Mouse (Mus musculus): ENCODE measurements at regions not wholly inside any gene's neighbourhood (a gene's known extent, or its start where the extent isn't known, plus 50 kb on each side); places are given as distances from the start of the nearest gene placed in this dataset.

DNA sequence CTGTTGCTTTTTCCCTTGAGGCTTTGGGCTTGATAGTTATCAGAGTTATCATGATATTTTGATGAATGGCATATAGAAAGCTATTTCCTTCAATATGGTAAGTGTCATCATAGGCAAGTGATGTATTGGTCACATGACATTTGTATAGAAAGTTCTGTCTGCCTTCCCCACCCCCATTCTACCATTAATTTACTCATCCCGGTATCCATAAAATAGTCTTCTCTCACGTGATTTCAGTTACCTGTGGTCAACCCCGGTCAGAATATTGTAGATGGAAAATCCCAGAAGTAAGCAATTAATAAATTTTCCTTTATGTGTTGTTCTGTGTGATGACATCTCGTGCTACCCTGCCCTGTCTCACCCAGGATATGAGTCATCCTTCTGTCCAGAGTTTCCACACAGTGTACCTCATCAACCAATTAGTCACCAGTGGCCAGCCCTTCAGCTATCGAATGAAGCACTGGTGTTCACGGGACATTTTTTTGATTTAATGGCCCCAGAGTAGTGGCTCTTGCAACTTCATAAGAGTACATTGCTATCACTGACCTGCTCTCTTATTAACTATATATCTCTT, 127.1 kb upstream of the Twist2 start:
- no peak for DNase-seq (ENCODE audit: low spot score in 2 of 2)
- intact Hi-C loops (cut with DNase I) = no loop called here

- no peak for DNase-seq (ENCODE audit: low spot score in 2 of 2)
- intact Hi-C loops (cut with DNase I) = no loop called here
Measured at GRCm38 (mm10) chr1:91677062-91677461, 124.2 kb upstream of the Twist2 start.

- intact Hi-C loops (cut with DNase I) = no loop called here
Measured at GRCm38 (mm10) chr1:91678789-91679188, 122.5 kb upstream of the Twist2 start.

DNA sequence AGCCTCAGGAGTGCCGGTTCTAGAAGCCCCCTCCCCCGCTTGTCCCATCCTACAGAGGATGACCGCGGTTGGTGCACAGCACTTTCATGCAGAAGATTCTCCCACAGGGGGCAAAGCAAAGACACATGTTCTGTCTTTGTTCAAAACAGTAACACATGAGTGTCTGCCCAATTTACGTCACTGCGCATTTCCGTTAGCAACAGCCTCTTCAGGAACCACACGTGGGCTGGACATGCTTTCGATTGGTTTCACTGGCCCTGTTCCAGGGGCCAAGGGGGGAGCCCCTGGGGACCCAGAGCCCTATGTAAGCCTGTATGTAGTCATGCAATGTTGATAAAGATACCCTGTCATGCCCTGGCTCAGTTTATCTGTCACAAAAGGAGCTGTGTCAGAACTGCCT, 116.2 kb upstream of the Twist2 start:
- intact Hi-C loops (cut with DNase I) = no loop called here
- DNase-seq (ENCODE audit: low spot score in 2 of 2) = no peak

More at GRCm38 (mm10) chr1:91678789-91679188, 122.5 kb upstream of the Twist2 start:
- no peak for DNase-seq (ENCODE audit: low spot score in 2 of 2)

DNA sequence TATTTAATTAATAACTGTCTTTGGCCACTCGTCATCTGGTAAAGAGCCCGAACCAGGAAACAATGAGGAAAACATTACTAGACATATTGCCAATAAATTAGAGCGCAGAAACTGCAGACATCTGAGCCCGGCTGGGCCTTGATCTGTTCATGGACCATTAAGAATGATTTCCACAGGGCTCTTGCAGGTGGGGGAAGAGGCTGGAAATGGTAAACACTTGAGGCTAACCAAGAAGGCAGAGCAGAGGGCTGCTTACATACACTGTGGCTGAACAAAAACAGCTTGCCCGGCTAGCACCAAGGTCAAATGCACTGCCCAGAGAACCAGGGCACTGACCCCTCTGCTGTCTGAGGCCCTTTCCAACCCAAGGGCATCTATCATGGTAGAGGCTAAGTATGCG, 115.5 kb upstream of the Twist2 start:
- DNase-seq (ENCODE audit: low spot score in 2 of 2) = no peak
- intact Hi-C loops (cut with DNase I) = no loop called here

GRCm38 (mm10) chr1:91691601-91692000, 109.7 kb upstream of the Twist2 start:
- DNase-seq (ENCODE audit: low spot score in 2 of 2) = no peak
- intact Hi-C loops (cut with DNase I) = no loop called here

DNA sequence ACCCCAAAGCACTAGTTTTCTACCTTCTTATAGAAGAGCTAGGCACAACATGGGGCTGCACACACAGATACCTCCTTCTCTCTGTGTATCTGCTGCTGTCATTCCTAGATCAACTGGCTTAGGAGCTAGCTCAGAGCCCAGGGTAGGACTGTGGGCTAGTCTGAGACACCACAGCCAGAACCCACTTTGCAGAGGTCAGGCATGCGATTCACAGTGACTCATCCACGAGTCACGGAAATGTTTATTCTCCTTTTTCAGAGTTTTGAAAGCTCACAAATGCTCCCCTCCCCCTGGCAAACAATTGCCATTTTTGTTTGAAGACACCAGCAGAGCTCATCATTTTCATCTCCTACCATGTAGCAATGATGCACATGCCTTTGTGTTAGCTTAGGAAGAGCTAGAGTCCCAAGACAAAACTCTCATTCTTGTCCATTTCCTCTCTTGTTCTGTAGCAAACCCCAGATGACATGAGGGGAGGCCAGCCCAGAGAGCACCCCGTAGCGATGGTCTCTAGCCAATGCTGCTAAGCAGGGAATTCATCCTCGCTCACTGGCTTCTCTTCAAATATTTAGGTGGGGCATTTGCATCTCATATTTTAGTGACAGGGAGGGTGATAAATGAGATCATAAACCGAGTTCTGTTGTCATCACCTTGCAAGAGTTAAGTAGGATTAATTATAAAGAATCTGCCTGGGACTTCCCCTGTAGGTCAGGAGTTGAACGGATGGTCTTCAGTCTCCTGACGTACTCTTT, 108.4 kb upstream of the Twist2 start:
- DNase-seq (ENCODE audit: low spot score in 2 of 2) = no peak
- intact Hi-C loops (cut with DNase I) = no loop called here

DNA sequence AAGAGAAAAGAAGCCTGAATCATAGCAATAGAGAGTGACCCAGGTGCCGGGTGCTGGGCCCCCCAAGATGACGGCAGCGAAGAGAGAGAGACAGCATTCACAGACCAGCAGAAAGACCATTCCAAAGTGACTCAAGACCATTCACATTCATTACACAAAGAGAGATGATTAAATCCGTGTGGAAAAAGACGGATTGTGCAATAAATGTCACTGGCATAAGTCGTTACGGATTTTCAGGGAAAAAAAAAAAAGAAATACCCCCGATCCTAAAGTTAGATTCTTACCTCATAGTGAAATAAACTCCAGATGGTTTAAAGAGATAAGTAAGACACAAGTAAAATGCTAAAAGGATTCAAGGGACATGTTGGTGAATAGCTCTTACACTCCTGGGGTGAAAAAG, 104.2 kb upstream of the Twist2 start:
- intact Hi-C loops (cut with DNase I) = no loop called here
- DNase-seq (ENCODE audit: low spot score in 2 of 2) = peak in 1 of 2 experiments; percentile 23

GRCm38 (mm10) chr1:91701475-91701874, 99.8 kb upstream of the Twist2 start:
- DNase-seq (ENCODE audit: low spot score in 2 of 2) = no peak
- intact Hi-C loops (cut with DNase I) = no loop called here

- intact Hi-C loops (cut with DNase I) = no loop called here
- DNase-seq (ENCODE audit: low spot score in 2 of 2) = no peak
Measured at GRCm38 (mm10) chr1:91702021-91702420, 99.2 kb upstream of the Twist2 start.

- intact Hi-C loops (cut with DNase I) = no loop called here
- DNase-seq (ENCODE audit: low spot score in 2 of 2) = no peak
Measured at GRCm38 (mm10) chr1:91702737-91703136, 98.5 kb upstream of the Twist2 start.

DNA sequence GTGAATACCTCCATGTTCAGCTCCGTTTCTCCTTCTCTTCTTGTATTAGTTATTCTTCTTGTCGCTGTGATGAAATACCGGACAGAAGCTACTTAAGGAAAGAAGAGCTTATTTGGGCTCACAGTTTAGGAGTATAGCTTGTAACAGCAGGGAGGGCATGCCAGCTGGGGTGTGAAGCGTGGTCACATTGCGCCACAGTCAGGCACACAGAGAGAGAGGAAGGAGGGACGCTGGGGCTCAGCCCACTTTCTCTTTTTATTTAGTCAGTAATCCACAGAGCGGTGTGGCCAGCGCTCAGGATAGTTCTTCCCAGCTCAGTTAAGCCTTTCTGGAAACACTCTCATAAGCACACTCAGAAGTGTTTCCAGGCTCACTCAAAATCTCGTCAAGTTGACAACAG, 95.8 kb upstream of the Twist2 start:
- DNase-seq (ENCODE audit: low spot score in 2 of 2) = peak; percentile 28 to 44
- intact Hi-C loops (cut with DNase I) = no loop called here

- intact Hi-C loops (cut with DNase I) = no loop called here
- no peak for DNase-seq (ENCODE audit: low spot score in 2 of 2)
Measured at GRCm38 (mm10) chr1:91708550-91709243, 92.6 kb upstream of the Twist2 start.

GRCm38 (mm10) chr1:91709244-91709600, 92.0 kb upstream of the Twist2 start:
- no peak for DNase-seq (ENCODE audit: low spot score in 2 of 2)
- intact Hi-C loops (cut with DNase I) = no loop called here

GRCm38 (mm10) chr1:91713131-91713530, 88.1 kb upstream of the Twist2 start:
- intact Hi-C loops (cut with DNase I) = no loop called here

GRCm38 (mm10) chr1:91714266-91714665, 87.0 kb upstream of the Twist2 start:
- DNase-seq (ENCODE audit: low spot score in 2 of 2) = no peak
- intact Hi-C loops (cut with DNase I) = no loop called here

More at GRCm38 (mm10) chr1:91713131-91713530, 88.1 kb upstream of the Twist2 start:
- DNase-seq (ENCODE audit: low spot score in 2 of 2) = no peak

DNA sequence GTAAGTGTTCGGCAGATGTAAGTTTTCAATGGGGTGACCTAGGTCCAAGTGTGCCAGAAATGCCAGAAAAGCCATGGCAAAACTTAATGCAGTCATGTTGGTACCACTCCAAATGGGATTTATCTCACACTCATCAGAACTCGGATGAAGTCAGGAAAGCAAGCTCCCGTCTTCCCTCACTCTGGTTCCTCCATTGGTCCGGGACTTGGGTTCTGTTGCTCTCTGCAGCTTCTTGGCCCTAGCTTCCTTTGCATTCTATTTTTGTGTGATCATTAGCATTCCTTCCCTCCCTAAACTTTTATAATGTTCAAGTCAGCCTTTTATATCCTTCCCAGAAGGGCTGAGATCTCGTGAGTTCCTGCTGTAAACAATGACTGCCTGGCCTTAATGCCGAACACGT, 85.9 kb upstream of the Twist2 start:
- no peak for DNase-seq (ENCODE audit: low spot score in 2 of 2)

DNA sequence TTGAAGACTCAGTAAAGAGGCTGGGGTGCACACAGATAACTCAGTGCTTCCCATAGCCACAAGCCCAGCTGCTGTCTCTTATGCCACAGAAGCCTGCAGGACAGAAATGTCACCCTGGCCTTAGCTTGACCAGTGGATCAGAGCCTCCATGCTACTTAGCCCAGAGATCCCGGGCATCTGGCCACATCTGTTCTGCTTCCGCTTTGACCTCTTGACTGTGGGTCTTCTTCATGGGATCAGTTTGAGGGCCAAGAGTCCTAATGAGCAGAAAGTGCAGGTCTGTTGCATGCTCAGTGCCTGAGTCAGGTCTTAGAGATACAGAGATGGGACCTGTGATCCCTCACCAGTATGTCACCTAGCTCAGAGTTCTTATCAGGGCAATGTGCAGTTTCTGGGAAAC, 85.5 kb upstream of the Twist2 start:
- intact Hi-C loops (cut with DNase I) = no loop called here
- DNase-seq (ENCODE audit: low spot score in 2 of 2) = no peak

More for the DNA sequence above, 85.9 kb upstream of the Twist2 start:
- intact Hi-C loops (cut with DNase I) = no loop called here

DNA sequence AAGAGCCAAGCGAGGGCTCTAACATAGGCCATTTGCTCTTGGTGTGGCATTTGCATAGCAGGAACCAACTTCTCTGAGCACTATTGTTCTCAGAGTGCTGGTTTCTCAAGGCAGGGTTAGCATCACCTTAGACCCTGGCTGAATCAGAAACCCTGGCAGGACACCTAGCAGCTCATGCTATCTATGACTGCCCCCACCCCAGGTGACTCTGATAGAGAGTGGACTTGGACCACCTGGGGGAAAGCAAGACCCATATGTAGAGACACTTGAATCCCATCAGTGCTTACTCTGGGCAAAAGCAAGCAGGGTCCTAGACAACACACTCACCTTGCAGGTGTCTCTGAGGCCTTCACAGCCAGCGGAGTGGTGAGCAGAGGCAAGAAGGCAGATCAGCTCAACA, 84.4 kb upstream of the Twist2 start:
- DNase-seq (ENCODE audit: low spot score in 2 of 2) = no peak
- intact Hi-C loops (cut with DNase I) = no loop called here

GRCm38 (mm10) chr1:91717961-91718360, 83.3 kb upstream of the Twist2 start:
- intact Hi-C loops (cut with DNase I) = no loop called here
- DNase-seq (ENCODE audit: low spot score in 2 of 2) = no peak

DNA sequence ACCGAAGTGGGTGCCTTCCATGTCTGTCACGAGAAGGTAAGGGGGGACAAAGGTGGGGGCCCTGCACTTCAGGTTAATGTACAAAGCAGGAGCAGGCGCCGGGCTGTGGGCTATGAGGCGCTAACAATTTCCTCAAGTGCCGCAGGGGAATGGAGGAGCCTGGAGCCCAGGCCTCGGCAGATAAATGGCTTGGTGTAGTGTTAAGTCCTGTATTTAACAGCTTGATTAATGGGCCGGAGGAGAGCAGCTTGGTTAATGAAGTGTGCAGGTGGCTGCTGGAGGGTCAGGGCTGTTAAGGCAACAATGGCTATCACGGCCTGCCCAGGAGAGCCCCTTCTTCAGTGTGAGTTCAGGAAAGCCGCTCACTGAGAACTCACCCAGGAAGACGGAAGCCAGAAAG, 72.0 kb upstream of the Twist2 start:
- DNase-seq (ENCODE audit: low spot score in 2 of 2) = no peak
- intact Hi-C loops (cut with DNase I) = no loop called here
